In the genomic region with DNA sequence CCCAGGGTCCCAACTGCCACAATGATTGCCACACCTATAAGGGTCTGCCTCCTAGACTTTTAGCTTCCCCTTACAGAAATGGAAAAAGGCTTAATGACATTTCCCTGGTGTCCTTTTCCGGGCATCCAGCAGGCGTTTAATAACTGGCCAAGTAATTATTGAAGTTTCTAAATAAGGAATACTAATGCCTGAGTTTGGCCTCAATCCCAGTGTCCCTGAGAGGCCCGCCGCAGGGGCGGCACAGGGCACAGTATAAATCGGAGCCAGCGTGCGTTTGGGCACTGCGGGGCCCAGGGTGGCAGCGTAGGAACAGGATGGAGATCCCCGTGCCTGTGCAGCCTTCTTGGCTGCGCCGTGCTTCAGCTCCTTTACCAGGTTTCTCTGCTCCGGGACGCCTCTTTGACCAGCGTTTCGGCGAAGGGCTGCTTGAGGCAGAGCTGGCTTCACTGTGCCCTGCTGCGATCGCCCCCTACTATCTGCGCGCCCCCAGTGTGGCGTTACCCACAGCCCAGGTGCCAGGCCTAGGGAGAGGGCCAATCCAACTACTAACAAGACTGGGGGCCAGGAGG, we compare ENCODE assay signal across 1 mouse cellular context.
TF ChIP-seq lines count a peak whose summit lies in the region.

No protein-coding gene starts in this region.

TF ChIP-seq in CH12.LX, 34 proteins besides CTCF, POLR2A, EP300 and RAD21 (continued from another document):
- TF ChIP-seq SIN3A (IDR thresholded peaks at IDR 0.05; ENCODE audit: low read length), result peak; percentile 3; the same call in 1 of the 2 replicates
- no peak for TF ChIP-seq TCF12 (IDR thresholded peaks at IDR 0.05; ENCODE audit: low read depth, low read length)
- no peak for TF ChIP-seq HCFC1 (IDR thresholded peaks at IDR 0.05; ENCODE audit: low read depth, low read length)
- no peak for TF ChIP-seq ELF1 (IDR thresholded peaks at IDR 0.05; ENCODE audit: low read depth, low read length)
- TF ChIP-seq NRF1 (IDR thresholded peaks at IDR 0.05; ENCODE audit: low read depth, low read length), result no peak
- TF ChIP-seq MXI1 (IDR thresholded peaks at IDR 0.05; ENCODE audit: low read depth, low read length), result 0 out of 2 replicates have a peak, but pooled peaks have one; percentile 60
- no peak for TF ChIP-seq UBTF (IDR thresholded peaks at IDR 0.05; ENCODE audit: low read depth, low read length)
- TF ChIP-seq TBP (conservative IDR thresholded peaks at IDR 0.05; ENCODE audit: low read depth, low read length), result no peak
- TF ChIP-seq USF2 (conservative IDR thresholded peaks at IDR 0.05; ENCODE audit: low read depth, low read length), result no peak
- TF ChIP-seq ZKSCAN1 (IDR thresholded peaks at IDR 0.05; ENCODE audit: borderline replicate concordance, low read depth, low read length), result no peak
- no peak for TF ChIP-seq POLR2AphosphoS2 (IDR thresholded peaks at IDR 0.05; ENCODE audit: low read depth, low read length)
- no peak for TF ChIP-seq E2F4 (IDR thresholded peaks at IDR 0.05; ENCODE audit: insufficient replicate concordance, low read depth, low read length)
- no peak for TF ChIP-seq MYC (IDR thresholded peaks at IDR 0.05; ENCODE audit: low read depth, low read length)
